Mouse (Mus musculus) E14TG2a.4 (cell line): ENCODE measurements around the gene Snapc2.

Source experiments
- CTCF ChIP-seq: conservative IDR thresholded peaks from 2 replicates; pipeline ENCODE4 v1.5.1; 2014; ENCODE audit warnings: low read length
- NANOG ChIP-seq: IDR thresholded peaks from 2 replicates; pipeline ENCODE4 v1.6.1; 2014; ENCODE audit warnings: borderline replicate concordance, low read length, mixed read lengths
- POU5F1 ChIP-seq: IDR thresholded peaks from 2 replicates; pipeline ENCODE4 v1.6.1; 2014; ENCODE audit warnings: low read length, borderline replicate concordance

DNA sequence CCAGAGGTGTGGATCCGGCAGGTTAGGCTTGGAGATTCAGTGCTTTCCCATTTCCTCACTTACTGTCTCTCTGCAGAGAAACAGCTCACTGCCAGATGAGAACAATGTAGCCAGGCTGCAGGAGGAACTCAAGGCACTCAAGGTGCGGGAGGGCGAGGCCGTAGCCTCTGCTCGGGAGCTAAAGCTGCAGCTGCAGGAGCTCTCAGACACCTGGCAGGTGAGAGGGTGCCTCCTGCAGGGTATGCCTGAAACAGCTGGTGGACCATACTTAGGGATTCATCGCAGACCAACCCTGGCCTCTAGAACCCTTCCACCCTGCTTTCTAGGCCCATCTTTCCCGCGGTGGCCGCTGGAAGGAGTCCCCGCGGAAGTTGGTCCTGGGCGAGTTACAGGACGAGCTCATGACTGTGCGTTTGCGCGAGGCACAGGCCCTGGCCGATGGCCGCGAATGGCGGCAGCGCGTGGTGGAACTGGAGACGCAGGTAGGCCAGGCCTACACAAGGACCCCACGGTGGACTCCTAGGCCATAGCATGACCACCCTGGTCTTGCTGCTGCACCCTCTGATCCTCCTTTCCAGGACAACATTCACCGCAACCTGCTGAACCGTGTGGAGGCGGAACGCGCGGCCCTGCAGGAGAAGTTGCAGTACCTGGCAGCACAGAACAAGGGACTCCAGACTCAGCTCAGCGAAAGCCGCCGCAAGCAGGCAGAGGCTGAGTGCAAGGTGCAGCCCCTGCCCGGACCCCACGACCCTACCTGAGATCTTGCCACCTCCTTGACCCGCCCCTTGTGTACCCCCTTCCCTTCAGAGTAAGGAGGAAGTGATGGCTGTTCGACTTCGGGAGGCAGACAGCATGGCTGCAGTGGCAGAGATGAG, 47.4 kb upstream of the Snapc2 start:
- TF ChIP-seq CTCF (peak; percentile 15), NANOG (no peak), POU5F1 (no peak)
